Mouse (Mus musculus): ENCODE results near the gene Myzap. TPM values are rescaled to one million over a fixed set of nuclear protein-coding genes. Genes with fewer than 3 reads are reported as not detected.

Myzap gene
- 1.5 TPM for total RNA-seq (2023)

GRCm38 (mm10) chr9:71591938-71592548 lies at the start of gene Myzap:
Gene Myzap, minus strand, starts transcription at chr9:71592360.

GRCm38 (mm10) chr9:71485475-71486094 lies 106.6 kb downstream of the Myzap start, which contains the start of gene Polr2m:
Gene Polr2m, minus strand, starts transcription at chr9:71485935.

Other genes starting within 250 kb of the Myzap start
- 129 TPM for gene Polr2m, start 106.4 kb downstream of the Myzap start, total RNA-seq (2023)
- 0.21 TPM for gene Cgnl1, start 179.2 kb upstream of the Myzap start, total RNA-seq (2023)

All from CD4-positive naive resting alpha-beta T cell, adult 76 days (primary cell).